Mouse (Mus musculus) neural tube, embryonic 11.5 days (tissue): ENCODE data around the gene March6. TPM values are rescaled to one million over a fixed set of nuclear protein-coding genes. Genes with fewer than 3 reads are reported as not detected.

Experiments
- ATAC-seq: fragments of 200-750 bp; cut with Nextera tagmentation; 2 replicates; pipeline ENCODE4 v1.8.0; 2017; ENCODE audit warnings: moderate number of reproducible peaks, mild to moderate bottlenecking, moderate TSS enrichment, moderate library complexity; ENCODE audit not compliant: insufficient read depth, low FRiP score, low TSS enrichment
- DNase-seq: peaks from one replicate; pipeline ENCODE4 v3.0.0-alpha.2; 2015; ENCODE audit warnings: low spot score
- H3K27ac ChIP-seq: fragments of 300-500 bp; sonication (generic); 2 replicates; pipeline ENCODE4 v1.5.1; 2014; ENCODE audit warnings: low read depth, mild to moderate bottlenecking, low read length
- H3K27me3 ChIP-seq: fragments of 300-500 bp; sonication (generic); 2 replicates; pipeline ENCODE4 v1.6.1; 2014; ENCODE audit warnings: mild to moderate bottlenecking, low read length, mixed read lengths; ENCODE audit not compliant: control insufficient read depth, insufficient read depth
- H3K36me3 ChIP-seq: fragments of 300-500 bp; sonication (generic); 2 replicates; pipeline ENCODE4 v1.6.1; 2014; ENCODE audit warnings: mild to moderate bottlenecking, low read length, moderate library complexity, mixed read lengths; ENCODE audit not compliant: control insufficient read depth, insufficient read depth
- H3K4me1 ChIP-seq: fragments of 300-500 bp; sonication (generic); 2 replicates; pipeline ENCODE4 v1.6.1; 2014; ENCODE audit warnings: low read length, mixed read lengths; ENCODE audit not compliant: control insufficient read depth, insufficient read depth
- H3K4me2 ChIP-seq: fragments of 300-500 bp; sonication (generic); 2 replicates; pipeline ENCODE4 v1.6.1; 2014; ENCODE audit warnings: low read depth, mild to moderate bottlenecking, moderate library complexity
- H3K4me3 ChIP-seq: fragments of 300-500 bp; sonication (generic); 2 replicates; pipeline ENCODE4 v1.5.1; 2014; ENCODE audit warnings: low read depth, low read length
- H3K9ac ChIP-seq: fragments of 300-500 bp; sonication (generic); 2 replicates; pipeline ENCODE4 v1.6.1; 2014; ENCODE audit warnings: mild to moderate bottlenecking, low read length
- H3K9me3 ChIP-seq: fragments of 300-500 bp; sonication (generic); 2 replicates; pipeline ENCODE4 v1.6.1; 2016; ENCODE audit warnings: low read length; ENCODE audit not compliant: control insufficient read depth
- WGBS: fragments of 180-500 bp; shearing (Covaris S2); extraction: QIAGEN DNeasy Blood & Tissue Kit; methylation state at CpG from one replicate; pipeline ENCODE4 v1.1.7; 2014; 5-methylcytosine and 5-hydroxymethylcytosine counted together
- polyA plus RNA-seq: library from polyadenylated mRNA; unstranded; fragments of >200 nt; fragmentation: Nextera tagmentation; extraction: Ambion mirVana; gene quantifications from 2 replicates; pipeline ENCODE4 v1.2.1, GENCODE M21; 2014

March6 gene
- polyA plus RNA-seq, 1 experiment from 2014 or later, result 53.8 TPM

- Histone ChIP-seq H3K27ac (no peak overlapping the region), H3K4me1 (no peaks in the 10 kb centered on the region), H3K9ac (no peak overlapping the region), H3K4me3 (no peak overlapping the region), H3K4me2 (no peak overlapping the region), H3K36me3 (no peaks in the 10 kb centered on the region), H3K9me3 (no peaks in the 10 kb centered on the region), H3K27me3 (no peaks in the 10 kb centered on the region)
- WGBS, result 86% methylated on average over 6 of the region's 6 CpGs
- DNase-seq (no peak), ATAC-seq (no peak)
Measured at GRCm38 (mm10) chr15:31413662-31414061, 117.2 kb downstream of the March6 start.

- 57% methylated on average over 3 of the region's 3 CpGs for WGBS
- Histone ChIP-seq H3K27ac (no peak overlapping the region), H3K4me3 (no peak overlapping the region), H3K9ac (no peak overlapping the region), H3K36me3 (no peaks in the 10 kb centered on the region), H3K27me3 (no peaks in the 10 kb centered on the region), H3K9me3 (no peaks in the 10 kb centered on the region), H3K4me2 (no peak overlapping the region), H3K4me1 (no peaks in the 10 kb centered on the region)
- ATAC-seq, result no peak
- no peak for DNase-seq
Measured at GRCm38 (mm10) chr15:31412933-31413332, 117.9 kb downstream of the March6 start.

- no peak for DNase-seq
- H3K9me3 ChIP-seq, result no peaks in the 10 kb centered on the region
- no peak for ATAC-seq
- no peak overlapping the region for H3K27ac ChIP-seq
- H3K4me2 ChIP-seq, result no peak overlapping the region
- H3K36me3 ChIP-seq, result no peaks in the 10 kb centered on the region
- no peak overlapping the region for H3K9ac ChIP-seq
- WGBS, result 87% methylated on average over 6 of the region's 6 CpGs
- no peak overlapping the region for H3K4me3 ChIP-seq
- H3K4me1 ChIP-seq, result no peaks in the 10 kb centered on the region
- H3K27me3 ChIP-seq, result no peaks in the 10 kb centered on the region
Measured at GRCm38 (mm10) chr15:31412436-31412835, 118.4 kb downstream of the March6 start.

- DNase-seq, result no peak
- 86% methylated on average over 4 of the region's 4 CpGs for WGBS
- Histone ChIP-seq H3K9me3 (no peaks in the 10 kb centered on the region), H3K27me3 (no peaks in the 10 kb centered on the region), H3K4me3 (no peak overlapping the region), H3K36me3 (no peaks in the 10 kb centered on the region), H3K4me2 (no peak overlapping the region), H3K9ac (no peak overlapping the region), H3K27ac (no peak overlapping the region), H3K4me1 (no peaks in the 10 kb centered on the region)
- ATAC-seq, result no peak
Measured at GRCm38 (mm10) chr15:31407490-31407889, 123.4 kb downstream of the March6 start.

GRCm38 (mm10) chr15:31406881-31407280 is 124.0 kb downstream of the March6 start:
- DNase-seq (no peak), ATAC-seq (no peak)
- no peaks in the 10 kb centered on the region for H3K9me3 ChIP-seq
- no peaks in the 10 kb centered on the region for H3K36me3 ChIP-seq
- H3K9ac ChIP-seq, result no peak overlapping the region
- no peak overlapping the region for H3K4me2 ChIP-seq
- no peaks in the 10 kb centered on the region for H3K4me1 ChIP-seq
- H3K27ac ChIP-seq, result no peak overlapping the region
- H3K4me3 ChIP-seq, result no peak overlapping the region
- 87% methylated on average over 5 of the region's 5 CpGs for WGBS
- H3K27me3 ChIP-seq, result no peaks in the 10 kb centered on the region

Other genes starting within 250 kb of the March6 start
- gene Ankrd33b, start 163.3 kb downstream of the March6 start, polyA plus RNA-seq, result 0.78 and 1.1 TPM in 2 replicates
- 2.7 and 3.2 TPM in 2 replicates for gene Ropn1l, start 77.3 kb downstream of the March6 start, polyA plus RNA-seq
- gene Cmbl, start 34.3 kb upstream of the March6 start, polyA plus RNA-seq, result 1.9 and 2.2 TPM in 2 replicates
- gene Cct5, start 70.8 kb upstream of the March6 start, polyA plus RNA-seq, result 717 and 722 TPM in 2 replicates
- 13.6 and 15.8 TPM in 2 replicates for gene Fam173b, start 70.8 kb upstream of the March6 start, polyA plus RNA-seq